Mouse (Mus musculus) embryo, embryonic 10.5 days (tissue): ENCODE measurements around the gene Cacna2d3.

Source experiments
- DNase-seq: peaks from one replicate; pipeline ENCODE4 v3.0.0-alpha.2; 2015; ENCODE audit warnings: low spot score

Cacna2d3 gene

DNA sequence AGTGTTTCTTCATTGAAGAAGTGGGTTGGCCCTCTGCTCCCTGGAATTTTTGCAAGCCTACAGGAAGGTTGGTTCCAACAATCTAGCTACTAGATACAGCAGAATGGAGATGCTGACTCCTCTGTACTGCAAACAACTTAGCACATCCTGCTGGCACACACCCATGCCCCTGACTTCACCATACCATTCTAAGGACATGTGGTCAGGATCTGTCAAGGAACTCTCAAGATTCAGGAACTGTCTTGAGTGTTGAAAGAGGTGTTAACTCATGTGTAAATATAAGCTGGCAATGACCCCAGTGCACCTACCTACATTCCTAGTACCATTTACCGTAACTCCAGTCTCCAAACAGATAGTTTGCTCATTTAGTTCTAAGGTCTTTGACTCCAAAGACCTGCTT, 461.0 kb downstream of the Cacna2d3 start:
- no peak for DNase-seq

DNA sequence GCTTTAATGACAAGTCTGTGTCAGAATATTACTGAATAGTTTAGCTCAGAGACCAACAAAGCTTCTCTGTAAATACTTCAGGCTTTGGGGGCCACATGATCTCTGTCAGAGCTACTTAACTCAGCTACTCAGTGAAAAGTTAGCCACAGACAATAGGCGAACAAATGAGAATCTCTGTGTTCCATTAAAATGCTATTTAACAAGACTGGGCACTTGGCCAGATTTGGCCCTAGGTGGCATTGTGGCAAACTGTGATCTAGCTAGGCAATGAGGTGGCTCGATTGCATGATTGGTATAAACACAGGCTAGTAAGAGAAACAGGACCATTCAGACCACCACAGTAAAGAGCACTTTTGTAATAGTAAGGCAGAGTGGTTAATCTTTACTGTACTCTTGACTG, 478.1 kb downstream of the Cacna2d3 start:
- no peak for DNase-seq

DNA sequence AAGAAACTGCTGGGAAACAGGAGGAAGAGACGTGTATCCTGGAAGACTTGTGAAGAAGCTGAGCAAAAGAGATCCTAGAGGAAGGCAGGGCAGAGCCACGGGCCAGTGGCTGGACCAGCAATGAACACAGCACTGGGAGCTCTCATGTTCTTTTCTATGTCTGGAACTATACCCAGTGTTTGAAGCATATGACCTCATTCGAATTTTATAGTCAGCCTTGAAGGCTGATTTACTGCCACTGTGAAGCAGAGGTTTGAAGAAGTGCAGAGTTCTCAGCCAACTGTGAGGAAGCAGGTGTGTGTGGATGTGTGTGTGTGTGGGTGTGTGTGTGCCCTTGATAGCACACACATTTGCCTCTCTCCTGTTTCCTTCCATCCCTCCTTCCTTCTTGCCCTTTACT, 483.2 kb downstream of the Cacna2d3 start:
- no peak for DNase-seq

DNA sequence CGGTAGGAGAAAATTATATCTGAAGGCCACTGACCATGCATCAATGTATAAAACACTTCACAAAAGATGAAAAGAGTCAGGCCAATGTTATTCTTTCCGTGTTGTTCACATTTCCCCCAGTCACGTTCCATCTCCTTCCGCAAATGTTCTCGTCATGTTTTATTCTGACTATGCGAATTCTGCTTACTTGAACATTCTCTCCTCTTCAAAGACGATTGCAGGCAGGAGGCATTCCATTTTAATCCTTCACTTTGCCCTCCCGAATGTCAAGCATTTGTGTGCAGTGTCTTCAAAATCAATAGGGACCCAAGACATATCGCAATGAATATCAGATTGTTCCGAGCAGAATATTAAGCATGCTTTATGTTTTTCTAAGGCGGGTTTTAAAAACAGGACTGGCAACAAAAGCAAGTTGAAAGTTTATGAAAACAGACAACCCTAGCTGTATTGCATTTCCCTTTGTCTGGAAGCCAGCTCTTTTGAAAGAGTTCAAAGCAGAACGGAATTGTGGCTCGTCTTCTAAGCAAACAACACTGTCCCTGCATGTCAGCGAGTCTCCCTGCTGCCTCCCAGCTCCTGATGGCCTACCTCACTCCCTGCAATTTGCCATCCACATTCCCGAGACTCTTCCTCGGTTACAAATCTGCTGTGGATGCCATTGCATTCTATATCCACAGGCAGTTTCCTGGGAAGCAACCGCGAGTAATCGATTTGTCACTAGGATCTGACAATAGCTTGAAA, 492.5 kb downstream of the Cacna2d3 start:
- DNase-seq, result peak; percentile 57

DNA sequence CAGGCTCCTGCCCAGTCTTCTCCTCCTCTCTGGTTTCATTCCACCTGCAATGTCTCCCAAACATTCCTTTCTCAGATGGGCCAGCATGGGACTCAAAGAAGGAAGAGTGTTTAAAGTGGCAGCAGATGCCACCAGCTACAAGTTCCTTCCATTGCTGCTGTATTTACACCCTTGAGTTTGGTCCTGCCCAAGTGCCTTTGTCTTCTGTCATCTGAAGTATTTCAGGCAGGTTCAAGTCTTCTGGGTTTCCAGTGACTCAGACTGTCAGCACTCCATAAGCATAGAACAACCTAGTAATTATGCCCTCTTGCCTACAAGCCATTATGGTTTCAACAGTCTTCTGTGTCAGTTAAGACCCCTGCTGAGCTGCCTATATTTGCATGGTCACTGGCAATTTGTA, 493.2 kb downstream of the Cacna2d3 start:
- no peak for DNase-seq

DNA sequence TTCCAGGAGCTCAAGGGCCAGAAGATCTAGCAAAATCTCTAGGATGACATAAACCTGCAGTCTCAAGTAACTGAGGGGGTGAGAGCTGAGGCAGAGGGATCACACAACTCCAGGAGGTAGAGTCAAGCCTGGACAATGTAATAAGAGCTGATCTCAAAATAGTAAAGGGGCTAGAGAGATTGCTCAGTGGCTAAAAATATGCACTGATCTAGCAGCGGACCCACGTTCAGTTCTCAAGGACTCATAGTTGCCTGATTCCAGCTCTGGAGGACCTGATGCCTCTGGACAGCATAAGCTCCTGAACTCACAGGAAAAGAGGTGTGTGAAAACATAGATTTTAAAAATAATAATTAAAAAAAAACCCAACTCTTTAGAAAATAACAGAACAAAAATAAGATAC, 493.7 kb downstream of the Cacna2d3 start:
- no peak for DNase-seq

DNA sequence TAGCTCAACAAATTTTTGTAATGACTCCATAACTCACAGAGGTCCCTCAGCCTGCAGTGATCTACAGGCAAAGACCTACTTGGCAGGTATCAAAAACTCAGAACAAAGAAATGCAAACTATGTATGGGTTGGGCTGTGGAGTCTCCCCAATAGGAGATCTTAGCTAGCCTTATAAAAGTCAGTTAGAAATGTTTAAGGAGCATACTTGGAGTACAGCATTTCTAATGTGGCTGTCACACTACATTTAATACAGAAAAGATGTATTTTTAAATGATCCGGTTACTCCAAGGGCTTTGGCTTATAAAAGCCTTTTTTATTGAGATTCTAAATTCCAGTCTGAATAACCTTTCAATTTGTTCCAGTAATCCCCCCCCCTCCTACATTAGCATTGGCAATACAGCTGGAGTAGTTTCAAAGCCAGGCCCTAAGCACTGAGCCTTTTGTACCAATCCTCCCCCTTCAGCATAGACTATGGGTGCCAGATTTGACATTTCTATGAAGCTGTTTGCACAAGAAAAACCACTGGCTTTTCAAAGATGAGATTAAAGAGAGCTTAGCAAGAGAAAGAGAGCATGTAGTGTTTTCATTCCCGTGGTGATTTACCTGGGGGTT, 495.8 kb downstream of the Cacna2d3 start:
- no peak for DNase-seq

DNA sequence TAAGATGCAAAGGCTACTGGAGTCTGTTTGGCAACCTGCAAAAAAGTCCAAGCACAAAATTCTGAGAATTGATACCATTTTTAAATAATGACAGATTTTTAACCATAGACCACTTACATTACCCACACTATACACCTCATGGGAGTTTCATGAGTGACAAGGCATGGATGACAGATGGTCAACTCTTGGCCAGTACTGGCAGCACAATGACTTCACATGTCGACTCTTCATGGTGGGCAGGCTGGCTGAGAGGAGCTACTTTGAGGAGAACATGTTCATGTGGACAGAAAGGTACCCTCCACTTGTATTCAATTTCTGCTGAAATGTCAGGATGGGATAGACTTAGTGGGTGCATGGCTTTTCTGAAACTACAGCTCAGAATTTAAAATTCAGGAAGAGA, 498.7 kb downstream of the Cacna2d3 start:
- no peak for DNase-seq

DNA sequence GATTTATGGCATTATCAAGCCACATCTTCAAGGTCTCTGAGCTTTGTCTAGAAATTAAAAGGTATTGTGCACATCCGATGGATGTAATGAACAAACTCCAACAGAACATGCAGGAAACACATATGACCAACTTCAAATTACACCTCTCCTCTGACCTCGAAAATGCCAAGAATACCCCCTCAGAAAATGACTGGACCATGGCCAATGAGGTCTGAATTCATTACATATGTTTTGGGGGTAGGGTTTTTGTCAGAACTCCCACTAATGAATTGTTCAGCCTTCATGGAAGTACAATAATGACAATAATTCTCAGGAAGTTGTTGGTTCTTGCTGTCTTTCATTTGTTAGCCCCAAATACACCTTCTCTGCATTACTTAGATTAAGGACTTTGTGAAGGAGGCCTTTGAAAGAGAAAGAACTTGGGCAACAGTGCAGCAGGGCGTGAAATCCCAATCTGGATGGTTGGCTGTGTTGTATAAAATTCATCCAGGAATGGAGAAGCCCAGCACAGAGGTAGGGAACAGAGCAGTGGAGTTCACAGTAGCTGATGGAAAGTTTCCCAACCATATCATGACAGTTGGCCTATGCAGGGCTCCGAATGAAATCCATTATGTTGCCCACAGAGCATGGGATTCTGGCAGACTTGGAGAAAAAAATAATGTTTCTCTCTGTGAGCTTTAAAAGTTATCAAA, 499.3 kb downstream of the Cacna2d3 start:
- no peak for DNase-seq

DNA sequence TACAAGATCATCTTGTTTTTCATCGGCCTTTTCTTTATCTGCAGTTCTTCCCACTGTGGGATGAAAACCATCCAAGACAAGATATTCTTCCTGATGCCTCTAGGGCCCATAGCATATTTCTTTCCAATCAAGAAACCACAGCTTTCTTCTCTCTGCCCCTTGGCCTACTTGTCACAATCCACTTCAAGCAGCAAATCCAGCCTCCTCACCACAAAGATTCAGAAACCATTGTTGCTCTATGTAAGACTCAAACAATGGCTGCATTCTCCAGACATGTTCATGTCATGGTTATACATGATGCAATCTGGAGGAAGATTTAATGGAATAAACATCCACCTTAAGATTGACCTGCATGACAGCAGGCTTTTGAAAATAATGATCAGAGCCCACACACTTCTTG, 505.6 kb downstream of the Cacna2d3 start:
- DNase-seq, result no peak

DNA sequence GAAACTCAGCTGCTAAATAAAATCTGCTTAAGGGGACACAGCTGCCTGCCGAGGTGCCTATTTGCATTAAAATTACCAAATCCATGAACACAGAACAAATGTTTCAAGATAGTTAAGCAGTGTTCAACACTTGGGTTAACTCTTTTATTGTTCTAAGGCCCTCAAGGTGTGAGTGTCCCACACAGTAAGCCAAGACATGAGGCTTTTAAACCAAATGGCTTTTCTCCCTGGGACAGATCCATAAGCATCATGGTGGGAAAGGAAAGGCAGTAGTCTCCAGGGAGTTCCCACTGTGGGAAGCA, 516.7 kb downstream of the Cacna2d3 start:
- DNase-seq, result no peak

DNA sequence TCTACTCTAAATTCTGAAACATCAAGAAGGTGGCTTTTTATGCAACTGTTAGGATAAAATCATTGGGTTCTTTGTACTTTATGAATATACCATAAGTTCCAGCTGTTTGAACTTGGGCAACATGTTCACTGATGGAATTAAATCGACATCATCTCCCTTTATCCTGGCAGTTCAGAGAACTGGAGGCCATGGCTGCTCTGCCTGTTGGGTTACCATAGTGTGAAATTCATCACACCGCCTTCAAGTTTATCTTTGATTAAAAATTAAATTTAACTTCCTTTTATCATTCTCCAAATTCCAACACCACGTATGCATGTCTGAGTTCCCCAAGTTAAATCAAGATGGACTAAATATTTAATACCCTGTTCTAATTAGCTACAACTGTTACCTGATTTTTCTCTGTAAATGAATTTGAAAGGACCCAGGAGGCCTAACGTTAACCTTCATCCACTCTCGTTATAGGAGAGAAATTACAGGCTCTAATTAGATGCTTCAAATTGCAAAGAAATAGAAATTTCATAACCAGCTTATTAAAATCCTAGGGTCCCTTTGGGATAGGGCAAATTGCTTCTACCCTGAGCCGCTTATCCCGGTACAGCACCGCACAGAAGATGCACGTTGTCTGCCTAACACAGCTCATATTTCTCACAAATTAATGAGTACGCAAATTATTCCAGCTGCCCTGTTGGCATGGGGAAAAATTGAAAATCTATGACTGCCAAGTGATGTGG, 517.3 kb downstream of the Cacna2d3 start:
- no peak for DNase-seq

DNA sequence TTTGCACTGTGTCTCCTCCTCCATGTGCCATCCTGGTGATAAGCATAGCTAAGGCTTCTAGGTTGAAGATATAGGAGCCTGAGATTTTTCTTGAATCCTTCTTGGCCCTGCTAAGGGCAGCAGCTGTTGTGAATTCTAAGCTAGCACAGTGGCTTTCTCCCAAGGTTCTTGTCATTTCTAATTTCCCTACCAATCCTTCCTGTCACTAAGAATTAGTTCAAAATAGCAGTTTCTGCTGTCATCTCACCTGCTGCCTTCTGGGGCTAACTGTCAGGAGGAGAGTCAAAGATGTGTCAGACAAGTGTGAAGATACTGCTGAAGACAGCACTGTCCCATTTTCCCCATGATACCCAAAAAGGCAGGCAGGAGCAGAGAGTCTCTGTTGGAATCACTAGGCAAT, 525.5 kb downstream of the Cacna2d3 start:
- no peak for DNase-seq

DNA sequence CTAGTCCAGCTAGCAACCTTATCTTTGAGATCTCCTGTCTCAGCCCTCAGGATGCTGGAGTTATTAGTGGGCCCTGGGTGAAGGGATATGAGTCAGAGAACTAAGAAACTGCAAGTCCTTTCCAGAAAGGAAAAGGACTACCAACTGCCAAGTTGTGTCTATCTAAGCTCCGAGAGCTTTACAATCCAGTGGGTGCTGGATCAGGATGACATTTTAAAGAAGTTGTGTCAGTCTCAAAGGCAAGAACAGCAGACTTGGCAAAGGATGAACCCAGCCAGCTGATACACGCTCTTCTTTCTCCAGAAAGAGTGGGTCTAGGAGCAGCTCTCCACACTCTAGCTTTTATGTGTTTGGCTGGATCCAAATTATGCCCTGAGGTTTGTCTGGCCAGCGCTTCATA, 530.2 kb downstream of the Cacna2d3 start:
- no peak for DNase-seq

DNA sequence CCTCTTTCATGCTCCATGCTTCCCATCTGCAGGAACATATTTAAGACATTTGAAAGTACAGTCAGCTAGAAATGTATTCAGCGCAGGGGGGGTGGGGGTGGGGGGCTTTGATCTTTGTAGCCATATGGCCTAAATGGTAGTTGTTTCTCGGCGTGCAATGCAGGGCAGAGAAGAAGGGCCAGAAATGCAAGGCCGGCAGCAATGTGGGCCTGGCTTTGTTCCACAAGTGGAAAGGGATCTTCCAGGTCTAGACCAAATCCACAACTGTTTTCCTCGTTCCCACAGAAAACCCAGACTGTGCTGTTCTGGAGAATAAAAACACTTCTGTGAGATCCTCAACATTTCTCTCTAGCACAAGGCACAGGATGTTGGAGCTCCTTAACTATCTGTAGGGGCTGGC, 537.9 kb downstream of the Cacna2d3 start:
- DNase-seq, result no peak

DNA sequence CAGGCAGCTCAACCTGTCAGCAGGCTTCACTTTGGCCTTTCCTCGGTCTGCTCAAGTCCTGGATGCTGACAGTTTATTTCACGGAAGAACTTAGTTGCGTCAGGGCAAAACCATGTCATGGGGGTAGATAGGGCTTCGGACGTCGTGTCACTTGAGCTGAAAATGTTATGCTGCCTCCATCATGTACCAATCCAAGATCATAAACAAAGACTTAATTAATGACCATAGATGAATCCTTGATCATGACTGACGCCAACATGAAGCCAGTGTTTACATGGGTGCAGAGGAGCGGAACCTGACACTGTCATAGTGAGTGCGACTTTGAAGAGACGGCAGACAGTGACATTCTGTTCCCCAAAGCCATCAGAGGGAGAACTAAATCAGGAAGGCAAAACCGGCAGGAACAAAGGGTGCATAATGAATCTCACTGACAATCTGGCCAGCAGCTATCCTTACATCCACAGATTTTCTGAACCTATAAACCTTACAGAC, 542.2 kb downstream of the Cacna2d3 start:
- no peak for DNase-seq

DNA sequence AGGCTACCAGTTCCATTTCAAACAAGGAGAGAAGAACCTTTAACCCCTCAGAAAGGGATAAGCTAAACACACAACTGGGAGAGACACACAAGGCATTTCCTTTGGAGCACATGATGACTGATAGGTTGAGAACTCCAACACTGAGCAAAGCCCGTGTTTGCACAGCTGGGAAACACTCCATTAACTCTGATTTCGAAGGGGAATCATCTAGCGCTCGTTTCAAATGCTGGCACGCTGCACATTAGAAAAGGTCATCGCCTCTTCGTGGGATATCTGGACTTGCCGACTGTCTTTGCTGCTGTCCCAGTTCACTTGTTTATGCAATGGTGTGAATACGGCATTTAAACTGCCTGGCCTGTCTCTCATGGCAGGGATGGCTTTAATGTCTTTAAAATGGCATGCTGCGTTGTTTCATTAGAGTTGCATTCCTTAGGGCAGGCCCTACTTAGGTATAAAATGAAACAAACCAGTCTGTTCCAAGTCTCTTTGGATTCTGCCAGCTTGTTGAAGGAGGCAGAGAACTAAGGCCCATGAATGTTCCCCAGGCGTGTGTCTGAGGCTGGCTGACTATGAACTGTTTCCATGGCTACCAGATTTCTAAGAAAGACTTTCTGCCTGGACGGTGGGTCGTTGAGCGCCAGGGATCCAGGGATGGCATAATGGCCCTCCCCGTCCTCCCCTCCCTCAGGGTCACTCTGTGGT, 542.8 kb downstream of the Cacna2d3 start:
- DNase-seq, result peak; percentile 85

DNA sequence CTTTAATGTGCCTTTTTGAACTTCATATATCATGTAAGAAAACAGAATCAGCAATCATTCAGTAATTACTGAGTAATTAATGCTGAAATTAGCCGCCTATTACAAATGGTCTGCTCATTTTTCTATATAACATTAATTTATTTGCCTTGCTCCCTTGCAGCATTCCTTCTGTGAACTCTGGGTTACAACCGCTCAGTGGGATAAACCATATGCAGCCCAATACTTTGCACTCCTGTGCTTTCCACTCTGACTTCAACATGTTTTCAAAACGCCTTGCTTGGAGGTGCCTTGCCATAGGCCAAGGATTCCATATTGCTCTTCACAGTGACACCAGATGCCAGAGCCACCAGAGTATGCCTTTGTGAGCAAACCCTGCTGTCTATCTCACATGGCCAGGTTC, 546.9 kb downstream of the Cacna2d3 start:
- no peak for DNase-seq

DNA sequence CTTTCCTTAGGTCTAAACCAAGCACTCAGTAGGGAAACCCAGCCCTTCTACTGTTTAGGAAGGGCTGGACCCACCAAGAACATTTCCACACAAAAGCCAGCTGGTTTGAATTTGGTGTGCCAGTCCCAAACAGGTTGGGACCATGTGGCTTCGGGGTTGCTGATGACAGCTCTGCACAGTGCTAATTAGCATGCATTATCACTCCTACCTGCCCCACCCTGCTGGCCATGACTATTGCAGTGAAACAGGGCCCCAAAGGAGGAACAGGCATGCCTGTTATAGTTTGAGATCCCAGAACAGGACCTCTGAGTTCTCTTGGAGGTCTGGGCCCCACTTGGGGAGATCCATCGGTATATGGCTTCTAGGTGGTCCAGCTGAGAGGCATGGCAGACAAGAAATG, 549.5 kb downstream of the Cacna2d3 start:
- no peak for DNase-seq

DNA sequence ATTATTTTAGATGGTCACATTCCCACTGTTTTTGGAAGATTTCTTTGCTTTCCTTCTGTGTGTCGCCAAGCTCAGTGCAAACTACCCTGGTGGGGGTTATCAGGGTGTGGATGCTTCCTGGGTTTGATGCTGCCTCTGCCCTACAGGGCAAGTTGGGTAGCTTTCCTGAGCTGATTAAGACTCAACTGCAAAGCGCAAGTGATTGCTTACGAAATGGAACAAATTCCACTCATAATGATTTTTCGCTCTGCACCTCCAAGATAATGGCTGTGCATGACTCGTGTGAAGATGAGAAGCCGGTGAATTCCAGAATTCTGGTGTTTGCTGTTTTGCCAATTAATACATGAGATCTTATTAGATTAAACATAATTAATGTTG, 557.0 kb downstream of the Cacna2d3 start:
- no peak for DNase-seq

DNA sequence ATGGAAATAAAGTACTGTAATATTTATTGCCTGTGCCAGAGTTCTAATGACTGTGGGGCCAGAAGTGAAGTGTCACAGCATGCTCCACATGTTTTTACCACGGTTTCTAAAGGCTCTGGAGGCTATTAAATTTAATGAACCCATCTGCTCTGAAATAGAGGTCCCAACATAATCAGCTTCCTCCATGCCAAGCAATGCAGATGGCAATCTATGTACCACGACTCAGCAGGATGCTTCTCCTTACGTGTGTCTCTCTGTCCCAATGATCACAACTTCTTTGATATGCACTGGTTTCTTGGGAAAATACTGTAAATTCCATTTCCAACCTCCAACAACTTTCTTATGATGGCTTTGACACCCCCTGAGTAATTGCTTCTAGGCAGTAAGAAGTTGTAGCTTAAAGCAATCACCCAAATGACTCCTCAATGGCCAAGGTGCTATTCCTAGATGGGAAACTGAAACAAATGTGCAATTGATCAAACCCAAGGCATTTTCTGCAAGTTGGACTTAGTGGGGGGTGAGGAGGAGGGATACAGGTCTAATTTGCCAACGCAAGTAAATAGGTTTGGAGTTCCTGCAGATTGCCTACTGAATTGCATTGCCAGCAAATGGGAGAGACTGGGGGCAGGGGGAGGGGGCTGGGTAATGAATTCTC, 557.5 kb downstream of the Cacna2d3 start:
- DNase-seq, result no peak

DNA sequence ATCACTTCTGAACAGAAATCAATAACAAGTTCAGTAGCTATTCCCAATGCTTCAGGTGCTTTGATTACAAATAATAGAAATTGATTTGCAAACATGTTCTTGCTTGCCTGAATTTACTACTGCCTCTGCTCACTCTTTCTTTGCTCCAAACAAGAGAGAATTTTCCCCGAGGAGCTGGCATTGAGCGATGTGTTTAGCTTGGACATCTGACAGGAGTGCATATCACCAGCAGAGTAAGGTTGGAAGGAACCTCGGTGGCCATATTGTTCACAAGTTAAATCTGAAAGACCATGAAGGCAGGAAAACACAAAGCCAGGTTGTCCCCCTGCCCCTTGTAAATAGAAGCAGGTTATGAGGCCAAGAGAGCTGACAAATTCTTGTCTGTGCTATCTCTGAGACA, 561.9 kb downstream of the Cacna2d3 start:
- DNase-seq, result no peak
